Comparison of ENCODE assay signal across 21 mouse cellular contexts in genomic region chr16:34323496-34323895, GRCm38 (mm10).
DNase-seq lines count a peak whose midpoint lies in the region; ATAC-seq and TF ChIP-seq lines count a peak whose summit lies in the region.
"Had no signal": no experiment of that assay in that cellular context is flagged by ENCODE, and none has a peak within 500 bp of the region (broad histone marks: within the 10 kb centered on the region; RNA-seq: fewer than 3 reads in every experiment).

No protein-coding gene starts in this region.

- H3K9ac ChIP-seq in hindbrain, embryonic 13.5 days = no peak overlapping the region
- H3K9ac ChIP-seq in hindbrain, postnatal 0 days (replicated peaks; ENCODE audit: low read length) = no peak overlapping the region
- H3K9ac ChIP-seq in midbrain, embryonic 13.5 days (replicated peaks) = no peak overlapping the region
- no peak overlapping the region for H3K9ac ChIP-seq in midbrain, postnatal 0 days (replicated peaks; ENCODE audit: low read length, poor library complexity, severe bottlenecking)
- H3K9ac ChIP-seq: embryonic facial prominence, embryonic 13.5 days; heart, embryonic 15.5 days had no signal

- 0 out of 2 replicates have a peak overlapping the region, but pooled peaks have one; percentile 19 for H3K27ac ChIP-seq in hindbrain, embryonic 13.5 days
- H3K27ac ChIP-seq in hindbrain, postnatal 0 days = no peak overlapping the region
- H3K27ac ChIP-seq in midbrain, embryonic 13.5 days = 0 out of 2 replicates have a peak overlapping the region, but pooled peaks have one; percentile 4
- no peak overlapping the region for H3K27ac ChIP-seq in midbrain, postnatal 0 days (ENCODE audit: low read depth, low read length)
- H3K27ac ChIP-seq: embryonic facial prominence, embryonic 13.5 days; forebrain, embryonic 10.5 days; heart, adult 2 months had no signal

- H3K4me1 ChIP-seq in hindbrain, embryonic 13.5 days (replicated peaks) = peaks cover 38% of the 10 kb centered on the region
- peaks cover 7% of the 10 kb centered on the region; the same call in 1 of the 2 replicates for H3K4me1 ChIP-seq in hindbrain, postnatal 0 days (ENCODE audit: insufficient read depth, low read length)
- H3K4me1 ChIP-seq in midbrain, embryonic 13.5 days (replicated peaks) = peaks cover 29% of the 10 kb centered on the region
- H3K4me1 ChIP-seq in midbrain, postnatal 0 days (ENCODE audit: insufficient read depth, low read length) = peaks cover 11% of the 10 kb centered on the region; the same call in 1 of the 2 replicates

- POLR2A ChIA-PET in Patski (lab: Charles Lee) = no interaction called here

- no peak for TF ChIP-seq CTCF in hindbrain, postnatal 0 days (IDR thresholded peaks at IDR 0.05; ENCODE audit: low read depth)
- no peak for TF ChIP-seq CTCF in midbrain, postnatal 0 days (IDR thresholded peaks at IDR 0.05)
- no peak for TF ChIP-seq CTCF in Patski (IDR thresholded peaks at IDR 0.05)

- CTCF ChIA-PET in Patski (lab: Charles Lee) = interaction anchor here (0.7 to 4.2 kb wide), 4 partner anchors 8 to 21 kb away, joined by 3 to 15 read pairs (median 6); no protein-coding TSS in a partner anchor

- DNase-seq in hindbrain, postnatal 0 days (ENCODE audit: low spot score) = no peak
- no peak for DNase-seq in midbrain, postnatal 0 days (ENCODE audit: low spot score)
- peak; percentile 56 for DNase-seq in Patski (ENCODE audit: low read depth, low spot score)
- DNase-seq in frontal cortex, postnatal 36 days (ENCODE audit: low spot score in 2 of 2) = no peak
- DNase-seq in ovary, adult 18-20 months (ENCODE audit: low spot score) = no peak
- DNase-seq: adrenal gland, postnatal 10 days; B cell, adult 2 months; cerebellum, adult 11 months; gastrocnemius, postnatal 25 days; heart, adult 2 months; heart, postnatal 14 days; kidney, adult 11 months had no signal

- no peak overlapping the region for H3K4me3 ChIP-seq in hindbrain, embryonic 13.5 days
- H3K4me3 ChIP-seq in hindbrain, postnatal 0 days (ENCODE audit: low read length) = no peak overlapping the region
- no peak overlapping the region for H3K4me3 ChIP-seq in midbrain, embryonic 13.5 days (replicated peaks)
- no peak overlapping the region for H3K4me3 ChIP-seq in midbrain, postnatal 0 days (ENCODE audit: low read depth, low read length)
- H3K4me3 ChIP-seq: embryonic facial prominence, embryonic 13.5 days; forebrain, embryonic 10.5 days; heart, adult 2 months; heart, embryonic 15.5 days had no signal

- H3K4me2 ChIP-seq in hindbrain, embryonic 13.5 days = no peak overlapping the region
- no peak overlapping the region for H3K4me2 ChIP-seq in hindbrain, postnatal 0 days (ENCODE audit: low read depth, low read length)
- no peak overlapping the region for H3K4me2 ChIP-seq in midbrain, embryonic 13.5 days (replicated peaks)
- no peak overlapping the region for H3K4me2 ChIP-seq in midbrain, postnatal 0 days (ENCODE audit: low read depth, low read length, poor library complexity, severe bottlenecking)
- H3K4me2 ChIP-seq: embryonic facial prominence, embryonic 13.5 days; heart, embryonic 11.5 days; heart, embryonic 15.5 days had no signal

- ATAC-seq in hindbrain, embryonic 13.5 days (ENCODE audit: low FRiP score) = no peak
- ATAC-seq in hindbrain, postnatal 0 days = no peak
- no peak for ATAC-seq in midbrain, embryonic 13.5 days
- no peak for ATAC-seq in midbrain, postnatal 0 days (ENCODE audit: low FRiP score)
- ATAC-seq in Patski = peak; percentile 84
- ATAC-seq: CD4-positive, CD25-positive, alpha-beta regulatory T cell, adult 4 months; forebrain, embryonic 16.5 days had no signal

- 0 out of 2 replicates have a peak, but pooled peaks cover 4% of the 10 kb centered on the region for H3K27me3 ChIP-seq in hindbrain, embryonic 13.5 days
- no peaks in the 10 kb centered on the region for H3K27me3 ChIP-seq in hindbrain, postnatal 0 days (ENCODE audit: insufficient read depth, low read length)
- H3K27me3 ChIP-seq in midbrain, embryonic 13.5 days = no peaks in the 10 kb centered on the region
- H3K27me3 ChIP-seq in midbrain, postnatal 0 days (ENCODE audit: insufficient read depth, low read length) = no peaks in the 10 kb centered on the region
- H3K27me3 ChIP-seq in Patski = no peaks in the 10 kb centered on the region
- H3K27me3 ChIP-seq: embryonic facial prominence, embryonic 13.5 days; heart, embryonic 15.5 days had no signal

- peaks cover 7% of the 10 kb centered on the region; the same call in 1 of the 2 replicates for H3K36me3 ChIP-seq in hindbrain, embryonic 13.5 days
- H3K36me3 ChIP-seq in hindbrain, postnatal 0 days (ENCODE audit: insufficient read depth, low read length) = no peaks in the 10 kb centered on the region
- peaks cover 4% of the 10 kb centered on the region for H3K36me3 ChIP-seq in midbrain, embryonic 13.5 days
- no peaks in the 10 kb centered on the region; the same call in 1 of the 2 replicates for H3K36me3 ChIP-seq in midbrain, postnatal 0 days (ENCODE audit: insufficient read depth, low read length)
- H3K36me3 ChIP-seq: forebrain, embryonic 10.5 days; G1E; heart, embryonic 15.5 days had no signal

- no peaks in the 10 kb centered on the region for H3K9me3 ChIP-seq in hindbrain, embryonic 13.5 days
- no peaks in the 10 kb centered on the region for H3K9me3 ChIP-seq in hindbrain, postnatal 0 days (ENCODE audit: low read length)
- H3K9me3 ChIP-seq in midbrain, embryonic 13.5 days = no peaks in the 10 kb centered on the region
- no peaks in the 10 kb centered on the region for H3K9me3 ChIP-seq in midbrain, postnatal 0 days (ENCODE audit: low read length)
- H3K9me3 ChIP-seq: embryonic facial prominence, embryonic 13.5 days; forebrain, embryonic 10.5 days; G1E; heart, embryonic 15.5 days had no signal

- in situ Hi-C loops in Patski (cut with MboI; ENCODE audit: low pct_unique_long_range_greater_than_20kb) = no loop called here

- WGBS in hindbrain, embryonic 13.5 days = 92% methylated on average over 1 of the region's 1 CpGs
- WGBS in hindbrain, postnatal 0 days = 70% methylated on average over 1 of the region's 1 CpGs
- 83% methylated on average over 1 of the region's 1 CpGs for WGBS in midbrain, embryonic 13.5 days
- WGBS in midbrain, postnatal 0 days = 62% methylated on average over 1 of the region's 1 CpGs

Comparison
In these comparisons a context has a peak if more than half of its experiments do, and no peak if none do; other contexts are left out.
1. H3K27ac ChIP-seq: peak in hindbrain, embryonic 13.5 days (single experiment) and midbrain, embryonic 13.5 days (single experiment); none in hindbrain, postnatal 0 days (single experiment) and midbrain, postnatal 0 days (single experiment).